Mouse (Mus musculus) midbrain, embryonic 16.5 days (tissue): ENCODE data around the gene Arf1. TPM values are rescaled to one million over a fixed set of nuclear protein-coding genes. Genes with fewer than 3 reads are reported as not detected.

Source experiments
- ATAC-seq: fragments of 200-750 bp; cut with Nextera tagmentation; 2 replicates; pipeline ENCODE4 v1.8.0; 2017; ENCODE audit warnings: moderate TSS enrichment
- H3K27ac ChIP-seq: fragments of 300-500 bp; sonication (generic); 2 replicates; pipeline ENCODE4 v1.5.1; 2014; ENCODE audit warnings: mild to moderate bottlenecking, low read length, mixed read lengths
- H3K27me3 ChIP-seq: fragments of 300-500 bp; sonication (generic); 2 replicates; pipeline ENCODE4 v1.6.1; 2014; ENCODE audit warnings: low read depth, low read length, mixed read lengths; ENCODE audit not compliant: control insufficient read depth, insufficient read depth
- H3K36me3 ChIP-seq: fragments of 300-500 bp; sonication (generic); 2 replicates; pipeline ENCODE4 v1.6.1; 2014; ENCODE audit warnings: mild to moderate bottlenecking, low read length, moderate library complexity, mixed read lengths; ENCODE audit not compliant: control insufficient read depth, insufficient read depth
- H3K4me1 ChIP-seq: fragments of 300-500 bp; sonication (generic); 2 replicates; pipeline ENCODE4 v1.6.1; 2014; ENCODE audit warnings: mild to moderate bottlenecking, low read length, mixed read lengths; ENCODE audit not compliant: control insufficient read depth, insufficient read depth
- H3K4me2 ChIP-seq: fragments of 300-500 bp; sonication (generic); 2 replicates; pipeline ENCODE4 v1.6.1; 2014; ENCODE audit warnings: mild to moderate bottlenecking, low read length, mixed read lengths
- H3K4me3 ChIP-seq: fragments of 300-500 bp; sonication (generic); 2 replicates; pipeline ENCODE4 v1.5.1; 2014; ENCODE audit warnings: low read depth, mild to moderate bottlenecking, low read length, moderate library complexity, mixed read lengths
- H3K9ac ChIP-seq: fragments of 300-500 bp; sonication (generic); 2 replicates; pipeline ENCODE4 v1.6.1; 2014; ENCODE audit warnings: low read depth, low read length, mixed read lengths
- H3K9me3 ChIP-seq: fragments of 300-500 bp; sonication (generic); replicated peaks from 2 replicates; pipeline ENCODE4 v1.6.1; 2014; ENCODE audit warnings: mild to moderate bottlenecking, low read length, mixed read lengths; ENCODE audit not compliant: control insufficient read depth, poor library complexity, severe bottlenecking
- WGBS: fragments of 180-500 bp; shearing (Covaris S2); extraction: QIAGEN DNeasy Blood & Tissue Kit; methylation state at CpG from one replicate; pipeline ENCODE4 v1.1.7; 2014; 5-methylcytosine and 5-hydroxymethylcytosine counted together
- polyA plus RNA-seq: library from polyadenylated mRNA; unstranded; fragments of >200 nt; fragmentation: Nextera tagmentation; extraction: Ambion mirVana; gene quantifications from 2 replicates; pipeline ENCODE4 v1.2.1, GENCODE M21; 2015

Arf1 gene
- polyA plus RNA-seq, 1 experiment from 2014 or later, result 651 TPM

- H3K27ac ChIP-seq, result no peak overlapping the region
- no peak overlapping the region for H3K4me2 ChIP-seq
- H3K27me3 ChIP-seq, result peaks cover 5% of the 10 kb centered on the region; the same call in 1 of the 2 replicates
- H3K4me1 ChIP-seq, result 0 out of 2 replicates have a peak, but pooled peaks cover 3% of the 10 kb centered on the region
- no peaks in the 10 kb centered on the region for H3K9me3 ChIP-seq
- 91% methylated on average over 10 of the region's 10 CpGs for WGBS
- H3K4me3 ChIP-seq, result no peak overlapping the region
- no peak for ATAC-seq
- no peaks in the 10 kb centered on the region for H3K36me3 ChIP-seq
- H3K9ac ChIP-seq, result no peak overlapping the region
Measured at GRCm38 (mm10) chr11:59260706-59261493, 32.8 kb upstream of the Arf1 start.

- Histone ChIP-seq H3K27me3 (peaks cover 4% of the 10 kb centered on the region; the same call in 1 of the 2 replicates), H3K27ac (no peak overlapping the region), H3K9me3 (no peaks in the 10 kb centered on the region), H3K36me3 (no peaks in the 10 kb centered on the region), H3K4me3 (no peak overlapping the region), H3K4me1 (0 out of 2 replicates have a peak, but pooled peaks cover 3% of the 10 kb centered on the region), H3K9ac (no peak overlapping the region), H3K4me2 (no peak overlapping the region)
- no peak for ATAC-seq
- WGBS, result 88% methylated on average over 7 of the region's 7 CpGs
Measured at GRCm38 (mm10) chr11:59259647-59260046, 31.6 kb upstream of the Arf1 start.

GRCm38 (mm10) chr11:59248101-59248500 is 20.0 kb upstream of the Arf1 start:
- H3K4me3 ChIP-seq, result no peak overlapping the region
- H3K27ac ChIP-seq, result no peak overlapping the region
- ATAC-seq, result no peak
- no peaks in the 10 kb centered on the region for H3K27me3 ChIP-seq
- H3K9ac ChIP-seq, result no peak overlapping the region
- WGBS, result 83% methylated on average over 10 of the region's 10 CpGs
- H3K9me3 ChIP-seq, result no peaks in the 10 kb centered on the region
- no peaks in the 10 kb centered on the region for H3K36me3 ChIP-seq
- no peak overlapping the region for H3K4me2 ChIP-seq
- no peaks in the 10 kb centered on the region for H3K4me1 ChIP-seq

- Histone ChIP-seq H3K27me3 (no peaks in the 10 kb centered on the region), H3K9me3 (no peaks in the 10 kb centered on the region), H3K4me2 (no peak overlapping the region), H3K9ac (no peak overlapping the region), H3K27ac (no peak overlapping the region), H3K4me1 (peaks cover 4% of the 10 kb centered on the region), H3K36me3 (no peaks in the 10 kb centered on the region), H3K4me3 (no peak overlapping the region)
- ATAC-seq, result no peak
- WGBS, result 57% methylated on average over 6 of the region's 6 CpGs
Measured at GRCm38 (mm10) chr11:59243856-59244255, 15.8 kb upstream of the Arf1 start.

- H3K4me3 ChIP-seq, result no peak overlapping the region
- no peaks in the 10 kb centered on the region for H3K36me3 ChIP-seq
- H3K9ac ChIP-seq, result no peak overlapping the region
- H3K4me1 ChIP-seq, result peaks cover 9% of the 10 kb centered on the region
- no peaks in the 10 kb centered on the region for H3K9me3 ChIP-seq
- H3K27me3 ChIP-seq, result no peaks in the 10 kb centered on the region
- H3K27ac ChIP-seq, result no peak overlapping the region
- no peak for ATAC-seq
- WGBS, result 43% methylated on average over 3 of the region's 3 CpGs
- H3K4me2 ChIP-seq, result no peak overlapping the region
Measured at GRCm38 (mm10) chr11:59241841-59242240, 13.8 kb upstream of the Arf1 start.

GRCm38 (mm10) chr11:59239796-59240195 is 11.7 kb upstream of the Arf1 start:
- H3K4me1 ChIP-seq, result peaks cover 9% of the 10 kb centered on the region
- no peak for ATAC-seq
- no peak overlapping the region for H3K4me3 ChIP-seq
- no peaks in the 10 kb centered on the region for H3K9me3 ChIP-seq
- 83% methylated on average over 4 of the region's 4 CpGs for WGBS
- H3K27me3 ChIP-seq, result no peaks in the 10 kb centered on the region
- no peak overlapping the region for H3K4me2 ChIP-seq
- no peaks in the 10 kb centered on the region for H3K36me3 ChIP-seq
- H3K27ac ChIP-seq, result no peak overlapping the region
- no peak overlapping the region for H3K9ac ChIP-seq

GRCm38 (mm10) chr11:59239428-59239785 is 11.3 kb upstream of the Arf1 start:
- no peak overlapping the region for H3K27ac ChIP-seq
- WGBS, result 61% methylated on average over 4 of the region's 4 CpGs
- H3K4me3 ChIP-seq, result no peak overlapping the region
- H3K4me1 ChIP-seq, result peaks cover 9% of the 10 kb centered on the region
- H3K4me2 ChIP-seq, result no peak overlapping the region
- H3K9me3 ChIP-seq, result no peaks in the 10 kb centered on the region
- H3K9ac ChIP-seq, result 0 out of 2 replicates have a peak overlapping the region, but pooled peaks have one; percentile 34
- no peaks in the 10 kb centered on the region for H3K36me3 ChIP-seq
- H3K27me3 ChIP-seq, result no peaks in the 10 kb centered on the region
- ATAC-seq, result peak; percentile 3; the same call in 1 of the 2 replicates

GRCm38 (mm10) chr11:59238525-59239427 is 10.7 kb upstream of the Arf1 start:
- Histone ChIP-seq H3K4me1 (peaks cover 9% of the 10 kb centered on the region), H3K36me3 (no peaks in the 10 kb centered on the region), H3K27me3 (no peaks in the 10 kb centered on the region), H3K27ac (no peak overlapping the region), H3K9me3 (no peaks in the 10 kb centered on the region), H3K4me3 (no peak overlapping the region), H3K9ac (0 out of 2 replicates have a peak overlapping the region, but pooled peaks have one; percentile 34), H3K4me2 (peak overlapping the region; percentile 14; the same call in 1 of the 2 replicates)
- WGBS, result 4% methylated on average over 14 of the region's 15 CpGs
- peak; percentile 60; the same call in 1 of the 2 replicates for ATAC-seq
